Mouse (Mus musculus) adrenal gland, postnatal 10 days (tissue): ENCODE results near the gene Rreb1. TPM values are rescaled to one million over a fixed set of nuclear protein-coding genes. Genes with fewer than 3 reads are reported as not detected.

Experiments used
- DNase-seq: peaks from one replicate; pipeline ENCODE4 v3.0.0; 2021; ENCODE audit warnings: mixed read lengths
- total RNA-seq, 2 experiments: library from RNA; stranded (reverse); gene quantifications; 2 replicates each; pipeline ENCODE4 v1.2.3; 2021

Rreb1 gene
- total RNA-seq, 2 experiments from 2014 or later, result 57.4 to 74.8 TPM

DNA sequence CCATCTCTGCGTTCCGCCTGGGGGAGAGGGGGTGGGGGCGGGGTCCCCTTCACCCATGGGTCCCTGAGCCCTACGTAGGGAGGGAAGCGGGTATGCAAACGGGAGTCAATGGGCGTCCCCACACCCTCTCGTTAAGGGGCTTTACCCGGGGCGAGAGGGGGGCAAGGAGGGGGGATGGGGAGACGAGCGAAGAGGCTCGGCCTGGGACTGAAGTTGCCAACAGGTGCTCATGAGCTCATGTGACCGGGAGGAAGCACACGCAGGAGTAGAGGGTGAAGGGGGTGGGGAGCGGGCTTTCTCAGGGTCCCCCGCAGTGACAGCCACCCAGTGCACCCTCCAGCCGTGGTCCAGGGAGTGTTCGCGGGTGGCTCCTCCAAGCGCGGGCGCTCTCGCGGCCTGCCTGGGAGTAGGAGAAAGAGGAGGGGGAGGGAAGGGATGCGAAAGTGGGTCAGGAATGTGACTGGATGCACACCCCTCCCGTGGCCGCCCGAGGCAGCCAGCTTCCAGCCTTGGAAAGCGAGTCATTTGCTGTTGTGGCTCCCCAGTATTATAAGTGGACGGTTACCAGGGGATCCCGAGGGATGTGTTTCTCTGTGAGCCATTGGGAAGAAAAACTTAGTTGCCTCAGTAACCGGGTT is 513 bp downstream of the Rreb1 start:
- DNase-seq, result peak; percentile 59

DNA sequence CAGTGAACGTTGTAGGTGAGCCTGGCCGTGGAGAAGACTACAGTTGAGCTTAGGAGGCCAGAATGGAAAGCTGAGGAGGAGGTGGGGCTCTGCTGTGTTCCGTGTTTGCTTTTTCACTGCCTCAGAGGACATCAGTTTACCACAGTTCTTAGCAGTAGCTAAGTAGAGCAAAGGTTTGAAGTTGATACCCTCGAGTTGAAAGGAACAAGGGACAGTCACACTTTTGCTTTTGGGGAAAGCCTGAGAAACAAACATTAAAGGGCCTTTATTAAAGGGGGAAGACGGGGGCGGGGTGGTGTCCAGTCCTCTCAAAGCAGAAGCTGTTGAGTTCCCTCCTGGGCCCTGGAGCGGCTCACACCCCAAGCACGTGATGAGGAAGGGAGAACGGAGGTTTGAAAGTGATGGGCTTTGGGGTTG is 1.1 kb downstream of the Rreb1 start:
- no peak for DNase-seq

DNA sequence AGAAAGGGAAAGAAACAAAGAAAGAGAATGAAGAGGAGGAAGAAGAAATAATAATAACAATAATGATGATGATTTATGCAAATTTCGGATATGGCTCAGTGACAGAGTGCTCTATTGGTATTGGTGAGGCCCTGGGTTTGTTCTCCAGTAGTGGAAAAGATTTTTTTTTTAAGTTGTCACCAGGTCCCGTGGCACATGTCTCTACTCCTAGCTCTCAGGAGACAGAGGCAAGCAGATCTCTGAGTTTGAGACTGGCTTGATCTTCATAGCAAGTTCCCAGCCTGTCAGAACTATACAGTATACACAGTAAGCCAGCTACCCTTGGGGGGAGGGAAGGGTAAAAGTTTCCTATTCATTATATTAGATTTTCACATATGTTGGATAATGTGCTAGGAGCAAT is 3.4 kb downstream of the Rreb1 start:
- no peak for DNase-seq

DNA sequence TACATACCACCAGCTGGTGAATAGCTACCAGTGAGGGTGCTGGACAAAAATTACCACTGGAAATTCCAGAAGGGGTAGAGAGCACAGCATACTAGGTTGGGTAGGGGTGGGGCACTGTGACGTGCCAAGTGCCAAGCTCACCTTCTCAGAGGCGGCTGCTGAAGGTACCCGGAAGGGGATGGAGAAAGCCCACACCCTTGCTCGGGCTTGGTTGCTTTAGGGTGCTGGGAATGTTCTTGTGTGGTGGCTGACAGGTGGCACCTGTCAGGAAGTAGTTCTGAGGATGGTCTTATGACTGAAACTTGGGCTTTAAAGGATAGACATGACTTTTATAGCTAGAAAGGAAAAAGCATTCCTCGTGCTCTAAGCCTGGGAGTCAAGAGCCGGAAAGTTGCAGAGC is 3.9 kb downstream of the Rreb1 start:
- no peak for DNase-seq

DNA sequence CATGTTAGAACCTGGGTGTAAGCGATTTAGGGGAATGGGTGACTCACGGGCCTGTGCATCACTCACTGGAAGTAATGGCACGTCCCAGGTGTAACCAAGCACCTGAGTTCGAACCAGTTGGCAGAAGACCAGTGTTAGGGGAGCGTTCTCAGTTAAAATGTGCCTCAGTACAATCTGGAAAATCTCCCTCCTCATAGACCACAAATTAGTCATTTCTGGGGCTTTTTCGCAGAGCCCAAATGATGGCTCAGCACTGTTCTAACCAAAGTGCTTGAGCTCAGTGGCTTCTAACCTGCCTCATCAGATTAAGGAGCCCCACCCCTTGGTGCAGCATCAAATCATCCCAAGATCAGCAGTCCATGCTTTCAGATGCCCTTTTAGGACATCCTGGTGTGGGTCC is 5.5 kb downstream of the Rreb1 start:
- no peak for DNase-seq

DNA sequence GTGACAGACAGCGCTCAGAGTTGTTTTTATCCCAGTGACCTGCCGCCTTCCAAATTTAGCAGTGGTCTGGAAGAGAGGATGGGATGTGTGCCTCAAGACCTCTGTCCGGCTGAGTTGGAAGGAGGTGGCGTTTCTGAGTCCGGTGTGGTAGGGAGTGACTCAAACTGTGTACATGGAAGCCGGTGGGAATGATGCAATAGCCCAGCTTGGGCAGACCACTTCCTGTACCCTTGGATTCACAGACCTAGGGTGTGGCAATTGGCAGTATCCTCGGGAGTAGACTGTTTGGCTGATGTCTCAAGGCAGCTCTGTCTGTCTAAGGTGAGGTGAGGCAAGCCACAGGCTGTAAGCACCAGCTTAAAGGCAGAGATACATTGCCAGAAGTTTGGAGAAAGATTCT is 6.0 kb downstream of the Rreb1 start:
- no peak for DNase-seq

DNA sequence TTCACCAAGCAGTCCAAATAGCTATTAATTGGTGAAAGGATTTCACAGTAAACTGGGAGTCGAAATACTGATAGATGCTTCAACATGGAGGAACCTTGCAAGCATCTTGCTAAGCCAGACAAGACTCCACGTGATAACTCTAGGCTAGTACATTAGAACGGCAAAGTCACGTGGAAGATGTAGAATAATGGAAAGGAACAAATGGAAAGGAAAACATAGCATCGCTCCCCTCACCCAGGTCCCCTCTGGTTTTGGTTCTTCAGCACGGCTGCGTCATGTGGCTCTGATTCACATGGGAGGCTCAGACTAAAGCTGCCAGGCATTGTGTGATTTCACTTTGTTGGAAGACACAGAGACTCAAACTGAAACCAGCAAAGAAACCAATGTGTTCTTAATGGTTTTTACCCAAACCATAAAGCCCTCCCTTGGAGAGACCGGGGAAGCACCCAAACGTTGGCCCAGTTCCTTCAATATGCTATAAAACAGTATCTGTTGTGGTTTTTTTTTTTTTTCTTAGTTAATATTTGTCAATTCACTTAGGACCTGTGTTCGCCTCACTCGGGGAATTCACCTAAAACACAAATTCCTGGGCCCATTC is 14.6 kb downstream of the Rreb1 start:
- DNase-seq, result no peak

DNA sequence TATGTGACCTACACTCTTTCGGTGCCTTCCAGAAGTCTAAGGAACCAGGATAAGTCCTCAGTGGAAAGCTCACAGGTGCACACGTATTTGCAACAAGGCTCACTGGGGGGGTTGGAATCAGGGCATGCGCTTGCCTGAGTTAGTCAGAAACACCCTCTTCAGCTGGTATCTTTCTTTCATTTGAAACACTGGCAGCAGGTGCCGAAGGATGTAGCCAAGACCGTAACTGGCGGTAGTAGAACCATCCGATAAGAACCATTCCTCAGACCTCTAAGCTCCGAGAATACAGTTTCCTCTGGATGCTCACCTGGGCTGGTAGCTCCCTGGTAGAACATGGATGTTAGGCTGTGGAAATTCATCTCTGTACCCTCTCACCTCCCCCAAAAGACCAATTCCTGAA is 20.6 kb downstream of the Rreb1 start:
- DNase-seq, result no peak

DNA sequence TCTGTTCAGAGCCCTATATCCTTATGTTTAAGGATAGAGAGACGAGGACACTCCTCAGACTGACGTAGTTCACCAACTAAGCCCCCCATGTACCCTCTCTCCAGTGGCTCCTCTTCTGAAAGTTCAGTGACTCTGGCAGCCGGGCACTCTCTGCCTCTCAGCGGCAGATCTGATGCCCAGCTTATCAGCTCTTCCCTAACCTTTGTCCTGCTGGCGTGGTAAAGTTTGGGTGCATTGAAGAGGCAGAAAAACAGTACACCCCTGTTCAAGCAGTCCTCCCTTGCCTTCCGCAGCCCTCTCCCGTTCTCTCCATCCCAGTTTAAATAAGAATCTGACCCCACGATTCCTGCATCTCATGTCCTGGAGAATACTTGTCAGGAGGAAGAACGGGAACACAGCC is 21.2 kb downstream of the Rreb1 start:
- peak; percentile 21 for DNase-seq

DNA sequence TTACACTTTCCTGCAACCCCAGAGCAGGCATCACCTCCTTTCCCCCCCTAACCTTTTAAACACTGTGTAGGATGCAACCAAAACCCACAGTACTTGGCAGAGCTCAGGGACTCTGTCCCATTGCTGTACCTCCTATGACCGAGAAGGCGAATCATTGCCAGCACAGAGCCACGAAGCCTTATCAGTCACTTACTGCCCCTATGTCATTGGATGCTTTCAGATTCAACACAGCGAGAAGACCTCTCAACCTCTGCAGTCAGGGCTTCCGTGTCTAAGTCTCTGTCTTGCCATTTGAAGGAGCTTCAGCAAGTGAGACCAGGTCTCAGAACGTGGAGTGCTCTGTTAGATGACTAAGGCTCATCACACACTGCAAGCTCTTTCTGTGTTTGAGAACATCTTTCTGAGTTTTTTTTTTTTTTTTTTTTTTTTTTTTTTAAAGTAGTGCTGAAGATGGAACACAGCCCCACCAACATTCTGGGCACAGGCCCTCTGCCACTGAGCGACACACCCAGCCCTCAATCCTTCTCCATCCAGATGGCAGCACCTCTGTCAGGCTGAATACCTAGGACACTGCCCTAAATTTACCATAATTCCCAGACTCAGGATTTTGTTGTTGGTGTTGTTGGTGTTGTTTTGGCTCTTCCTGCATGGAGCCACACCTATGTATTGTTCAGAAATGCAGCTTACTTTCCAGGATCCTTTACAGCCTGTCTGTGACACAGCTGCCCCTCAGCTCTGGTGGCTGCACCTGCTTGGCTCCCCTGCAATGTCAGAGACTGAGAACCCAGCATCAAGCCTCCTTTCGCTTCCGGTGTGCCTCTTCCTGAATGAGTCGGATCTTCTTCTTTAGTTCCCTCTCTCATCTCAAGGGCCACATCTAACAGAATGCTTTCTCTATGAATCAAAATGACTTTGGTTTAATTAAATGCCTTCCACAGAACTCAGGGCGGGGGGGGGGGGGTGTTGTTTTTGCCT is 23.2 kb downstream of the Rreb1 start:
- DNase-seq, result no peak

DNA sequence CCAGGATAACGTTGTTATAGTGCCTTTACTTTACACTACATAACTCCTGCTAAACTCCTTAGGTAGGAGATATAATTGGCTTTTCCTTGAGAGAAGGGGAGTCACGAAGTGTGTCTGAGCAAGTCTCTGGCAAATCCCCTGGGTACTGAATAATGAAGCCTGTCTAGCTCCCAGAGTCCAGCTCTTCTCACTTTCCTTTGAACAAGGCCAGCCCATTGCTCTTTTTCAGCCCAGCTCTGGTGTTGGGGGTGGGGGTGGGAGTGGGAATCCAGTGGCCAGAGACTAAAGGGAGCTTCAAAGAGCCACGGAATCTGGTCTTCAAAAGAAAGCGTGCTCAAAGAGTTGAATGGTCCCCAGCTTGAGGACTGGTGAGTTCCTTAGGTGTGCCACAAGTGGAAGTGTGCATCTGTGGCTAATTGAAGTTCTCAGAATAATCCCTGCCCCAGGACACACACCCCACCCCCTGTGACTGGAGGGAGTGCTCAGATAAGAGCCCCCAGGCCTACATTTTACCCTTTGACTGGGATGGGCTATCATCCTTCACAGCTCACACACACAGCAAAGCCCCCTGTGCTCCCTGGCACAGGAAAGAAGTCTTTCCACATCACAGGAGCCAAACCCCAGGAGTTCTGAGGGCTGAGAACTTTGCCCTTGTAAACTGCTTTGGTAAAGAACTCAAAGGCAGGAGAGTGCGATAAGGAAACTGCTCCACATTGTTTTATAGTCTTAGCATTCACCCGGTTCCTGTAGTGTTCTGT is 24.2 kb downstream of the Rreb1 start:
- no peak for DNase-seq

DNA sequence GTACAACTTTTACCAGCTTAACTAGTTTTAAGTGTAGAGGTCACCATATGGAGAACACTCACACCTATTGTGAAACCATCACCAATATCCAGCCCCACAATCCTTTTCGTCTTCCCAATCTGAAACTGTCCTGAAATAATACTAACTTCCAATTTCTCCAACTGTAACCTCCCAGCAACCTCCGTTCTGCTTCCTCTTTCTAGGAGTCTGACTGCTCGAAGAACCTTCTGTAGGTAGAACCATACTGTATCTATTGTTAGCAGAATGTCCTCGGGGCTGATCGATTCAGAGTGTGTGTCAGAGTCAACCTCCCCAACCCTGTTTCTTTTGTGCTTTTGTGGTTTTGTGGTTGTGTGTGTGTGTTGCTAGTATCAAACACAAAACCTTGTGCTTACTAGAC is 25.0 kb downstream of the Rreb1 start:
- DNase-seq, result no peak

DNA sequence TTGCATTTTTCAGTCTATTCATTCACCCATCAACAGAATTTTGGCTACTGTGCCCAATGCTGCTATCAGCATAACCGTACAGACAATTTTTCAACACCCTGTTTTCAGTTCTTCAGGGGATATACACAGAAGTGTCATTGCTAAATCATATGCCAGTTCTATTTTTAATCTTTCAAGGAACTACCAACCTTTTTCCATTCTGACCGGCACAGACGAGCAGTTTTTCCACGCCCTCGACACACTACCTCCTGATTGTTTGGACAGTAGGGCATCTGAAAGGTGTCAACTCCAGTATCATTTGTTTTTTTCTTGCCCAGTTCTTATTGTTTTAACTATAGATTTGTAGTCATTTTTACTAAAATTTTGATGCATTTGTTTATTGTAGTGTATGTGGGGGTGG is 25.8 kb downstream of the Rreb1 start:
- no peak for DNase-seq

DNA sequence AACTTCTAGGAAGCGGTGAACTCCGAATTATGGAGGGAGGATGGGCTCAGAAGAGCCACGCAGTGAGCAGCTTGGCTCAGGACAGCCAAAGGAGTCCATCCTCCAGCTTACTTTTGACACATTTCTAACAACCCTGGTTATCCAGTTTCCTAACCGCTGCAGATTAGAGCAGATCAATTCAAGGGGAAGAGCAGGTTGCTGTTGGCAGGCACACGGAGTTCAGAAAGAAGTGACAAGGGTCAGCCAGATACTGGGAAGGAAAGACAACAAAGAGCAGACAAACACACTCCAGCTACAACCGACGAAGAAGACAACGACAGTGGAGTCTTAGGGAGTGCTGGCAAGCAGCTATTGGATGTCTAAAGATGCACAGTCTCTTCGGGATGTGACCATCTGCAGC is 36.8 kb downstream of the Rreb1 start:
- DNase-seq, result no peak

DNA sequence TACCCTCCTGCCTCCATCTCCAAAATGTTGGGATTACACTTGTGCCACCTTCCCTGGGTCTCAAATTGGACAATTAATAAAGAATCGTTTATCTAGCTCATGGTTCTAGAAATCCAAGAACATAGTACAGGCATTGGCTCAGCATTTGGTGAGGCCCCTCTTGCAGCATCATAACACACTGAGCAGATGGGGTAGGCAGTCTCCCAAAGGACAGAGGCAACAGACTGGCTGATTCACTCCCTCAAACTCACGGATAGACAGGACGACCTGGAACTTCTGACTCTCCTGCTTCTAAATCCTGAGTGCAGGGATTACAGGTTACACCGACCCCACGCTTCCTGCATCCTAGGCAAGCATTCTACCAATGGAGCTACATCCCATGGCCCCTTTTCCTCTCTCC is 38.5 kb downstream of the Rreb1 start:
- DNase-seq, result no peak

DNA sequence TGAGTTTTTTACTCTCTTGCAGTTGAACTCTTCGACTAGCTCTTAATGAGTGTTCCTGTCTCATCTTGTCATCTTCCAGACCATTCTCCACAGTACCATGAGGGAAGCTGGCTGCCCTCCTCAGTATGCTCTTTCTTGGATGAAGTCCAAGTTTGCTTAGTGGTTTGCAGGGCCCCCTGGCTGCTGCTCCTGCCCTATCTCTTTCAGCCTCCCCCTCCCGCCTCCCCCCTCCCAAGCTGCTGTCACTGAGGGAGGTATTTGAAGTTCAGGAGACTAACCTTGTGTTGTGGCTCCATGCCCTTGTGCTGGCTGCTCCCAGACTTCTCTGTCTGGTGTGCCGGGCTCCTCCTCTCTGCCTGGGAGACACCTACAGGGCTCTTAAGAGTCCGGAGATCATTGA is 43.2 kb downstream of the Rreb1 start:
- DNase-seq, result no peak

DNA sequence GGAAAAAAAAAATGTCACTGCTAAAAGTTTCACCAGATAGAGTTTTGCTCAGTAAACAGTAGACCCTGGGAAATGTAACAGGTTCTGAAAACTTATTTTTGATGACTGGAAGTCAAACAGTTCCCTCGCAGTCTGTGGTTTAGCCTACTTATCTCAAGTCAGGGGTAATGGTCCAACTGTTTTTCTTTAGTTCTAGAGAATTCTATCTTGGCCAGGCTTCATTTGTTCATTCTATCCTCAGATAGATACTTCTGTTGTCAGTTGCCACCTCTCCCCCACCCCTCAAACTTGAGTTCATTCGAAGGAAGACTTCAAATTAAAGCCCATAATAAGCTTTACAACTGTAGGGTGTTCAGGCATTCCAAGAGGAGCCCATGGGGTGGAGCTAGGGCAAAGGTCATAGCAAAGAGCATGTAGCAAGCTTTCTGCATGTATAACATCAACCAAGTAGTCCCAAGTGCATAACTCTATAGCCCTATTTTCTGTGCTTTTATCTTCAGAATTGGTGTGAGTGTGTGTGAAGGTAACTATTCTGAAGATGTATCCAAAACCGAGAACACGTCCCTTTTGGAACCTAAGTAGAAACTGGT is 46.2 kb downstream of the Rreb1 start:
- DNase-seq, result no peak

DNA sequence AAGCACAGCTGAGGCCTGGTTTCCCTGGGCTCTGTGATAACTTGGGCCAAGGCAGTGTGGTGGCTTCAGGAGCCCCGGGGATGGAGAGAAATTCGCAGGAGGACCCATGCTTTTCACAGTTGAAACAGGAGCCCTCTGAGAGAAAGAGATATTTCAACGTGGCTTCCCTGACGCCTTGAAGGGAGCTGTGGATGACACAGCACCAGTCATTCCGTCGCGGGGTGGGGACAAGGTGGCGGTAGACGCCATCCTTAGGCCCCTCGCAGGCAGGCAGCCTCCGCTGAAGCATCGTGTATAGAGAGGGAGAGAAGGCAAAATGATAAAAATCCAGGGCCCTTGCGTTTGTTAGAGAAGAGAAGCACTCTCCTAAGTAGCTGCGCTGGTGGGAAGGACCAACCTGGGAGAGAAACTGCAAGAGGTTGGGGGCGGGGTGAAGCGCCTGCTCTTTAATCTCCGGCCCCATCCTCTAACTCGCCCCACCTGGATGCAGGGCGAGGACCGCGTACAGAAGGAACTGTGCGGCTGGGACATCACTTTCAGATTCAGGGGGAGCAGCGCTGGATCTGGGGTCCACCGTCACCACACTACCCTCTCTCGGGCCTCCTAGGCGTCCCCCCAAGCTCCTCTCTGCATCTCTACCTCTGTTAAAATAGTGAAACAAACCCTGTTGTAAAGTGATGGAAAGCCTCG is 46.9 kb downstream of the Rreb1 start:
- DNase-seq, result peak; percentile 47

DNA sequence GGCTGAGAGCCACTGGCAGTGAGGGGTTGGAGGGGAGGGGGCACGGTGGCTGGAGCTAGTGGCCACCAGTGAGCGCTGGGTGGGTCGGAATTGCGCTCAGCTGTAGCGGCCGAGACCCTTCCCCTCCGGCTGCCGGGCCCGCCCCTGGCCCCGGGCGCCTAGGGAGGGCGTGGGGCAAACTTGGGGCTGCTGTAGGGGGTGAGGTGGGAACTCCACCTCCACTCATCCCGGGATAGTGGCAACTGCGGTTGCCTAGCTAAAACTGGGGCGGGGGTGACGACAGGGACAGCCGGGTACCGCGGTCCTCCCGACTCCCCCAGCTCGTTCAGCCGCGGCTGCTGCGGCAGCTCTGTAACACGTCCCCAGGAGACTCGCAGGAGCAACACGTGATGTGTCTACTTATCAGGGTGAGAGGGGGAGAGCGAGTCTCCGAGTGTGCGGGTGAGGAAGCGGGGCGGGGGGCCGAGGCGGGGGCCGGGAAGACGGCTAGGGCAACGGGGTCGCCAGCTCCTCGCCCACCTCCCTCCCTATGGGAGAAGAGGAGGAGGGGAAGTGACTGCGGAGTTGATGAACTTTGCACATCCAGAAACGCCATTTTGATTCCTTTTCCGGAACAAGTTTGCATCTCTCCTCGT is 47.6 kb downstream of the Rreb1 start:
- DNase-seq, result peak; percentile 82

DNA sequence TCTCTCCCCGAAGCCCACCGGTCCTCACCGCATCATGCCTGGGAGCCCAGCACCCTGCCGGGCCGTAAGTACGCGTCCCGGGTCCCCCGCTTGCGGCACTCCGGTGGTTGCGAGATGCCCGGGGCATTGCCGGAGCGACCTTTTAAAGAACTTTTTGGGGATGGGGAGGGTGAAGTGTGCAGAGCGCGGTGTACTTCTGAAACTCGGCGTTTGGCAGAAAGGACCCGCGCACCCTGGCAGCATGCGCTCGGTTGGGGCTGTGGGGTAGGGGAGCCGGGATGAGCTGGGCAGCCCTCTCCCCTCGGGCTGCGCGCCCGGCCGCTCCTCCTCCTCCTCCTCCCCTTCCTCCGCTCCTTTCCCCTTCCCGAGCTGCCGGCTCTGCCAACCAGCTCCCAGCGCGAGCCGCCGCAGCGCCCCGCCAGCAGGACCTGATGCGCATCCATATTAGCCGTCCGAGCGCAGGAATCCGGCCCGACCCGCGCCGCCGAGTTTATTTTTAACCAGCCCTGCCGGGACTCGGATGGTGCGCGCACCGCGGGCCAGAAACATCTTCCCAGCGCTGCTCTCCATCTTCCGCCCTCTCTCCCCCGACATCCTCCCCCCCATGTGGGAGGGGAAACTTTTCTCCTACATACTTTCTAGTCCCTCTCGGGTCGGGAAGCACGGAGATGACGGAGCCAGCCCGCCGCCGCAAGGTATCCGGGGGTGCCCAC is 48.2 kb downstream of the Rreb1 start:
- DNase-seq, result peak; percentile 78

DNA sequence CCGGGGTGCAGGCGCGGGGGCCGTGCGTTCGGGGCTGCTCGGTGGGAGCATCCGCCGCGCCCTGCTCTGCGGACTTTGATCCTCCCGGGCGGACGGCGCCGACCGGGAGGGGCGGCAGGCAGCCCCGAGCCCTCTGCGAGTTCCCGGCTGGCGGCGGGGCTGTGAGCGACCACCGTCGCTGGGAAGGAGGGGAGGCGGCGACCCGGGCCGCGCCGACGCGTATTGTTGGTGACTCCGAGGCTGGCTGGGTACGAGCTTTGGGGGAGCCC is 48.7 kb downstream of the Rreb1 start:
- no peak for DNase-seq
